Comparison of ENCODE assay signal across 12 mouse cellular contexts in genomic region chr13:98654129-98654939, GRCm38 (mm10). TPM values are rescaled to one million over a fixed set of nuclear protein-coding genes. Genes with fewer than 3 reads are reported as not detected.
A peak's percentile ranks its signal among the peaks of the same experiment; 100 is the strongest.
DNase-seq lines count a peak whose midpoint lies in the region; ATAC-seq lines count a peak whose summit lies in the region.
"Had no signal": no experiment of that assay in that cellular context is flagged by ENCODE, and none has a peak within 500 bp of the region (broad histone marks: within the 10 kb centered on the region; RNA-seq: fewer than 3 reads in every experiment).

No protein-coding gene starts in this region.

- no peak overlapping the region for H3K4me3 ChIP-seq in hindbrain, embryonic 10.5 days
- H3K4me3 ChIP-seq in hindbrain, embryonic 14.5 days (replicated peaks; ENCODE audit: low read length), result no peak overlapping the region
- H3K4me3 ChIP-seq in neural tube, embryonic 15.5 days (replicated peaks), result no peak overlapping the region
- H3K4me3 ChIP-seq in limb, embryonic 15.5 days, result no peak overlapping the region

- ATAC-seq in hindbrain, embryonic 14.5 days (ENCODE audit: low FRiP score), result no peak
- no peak for ATAC-seq in neural tube, embryonic 15.5 days (ENCODE audit: low FRiP score)
- peak; percentile 75 for ATAC-seq in limb, embryonic 15.5 days (ENCODE audit: insufficient number of reproducible peaks, low FRiP score, low TSS enrichment, low read depth)
- ATAC-seq in erythroblast, adult 5-6 weeks (replicated peaks; ENCODE audit: low FRiP score, poor library complexity, severe bottlenecking), result no peak

- H3K4me2 ChIP-seq in hindbrain, embryonic 14.5 days (replicated peaks), result no peak overlapping the region
- no peak overlapping the region for H3K4me2 ChIP-seq in neural tube, embryonic 15.5 days
- no peak overlapping the region for H3K4me2 ChIP-seq in limb, embryonic 15.5 days

- no peaks in the 10 kb centered on the region for H3K9me3 ChIP-seq in hindbrain, embryonic 10.5 days
- no peaks in the 10 kb centered on the region for H3K9me3 ChIP-seq in hindbrain, embryonic 14.5 days (ENCODE audit: control insufficient read depth, low read length)
- H3K9me3 ChIP-seq in neural tube, embryonic 15.5 days (replicated peaks), result no peaks in the 10 kb centered on the region
- no peaks in the 10 kb centered on the region for H3K9me3 ChIP-seq in limb, embryonic 15.5 days

- 0 out of 2 replicates have a peak overlapping the region, but pooled peaks have one; percentile 40 for H3K27ac ChIP-seq in hindbrain, embryonic 10.5 days
- no peak overlapping the region for H3K27ac ChIP-seq in hindbrain, embryonic 14.5 days
- H3K27ac ChIP-seq in neural tube, embryonic 15.5 days (replicated peaks), result no peak overlapping the region
- H3K27ac ChIP-seq in limb, embryonic 15.5 days, result 0 out of 2 replicates have a peak overlapping the region, but pooled peaks have one; percentile 6

- no peaks in the 10 kb centered on the region for H3K27me3 ChIP-seq in hindbrain, embryonic 10.5 days (ENCODE audit: insufficient read depth, poor library complexity, severe bottlenecking)
- no peaks in the 10 kb centered on the region for H3K27me3 ChIP-seq in hindbrain, embryonic 14.5 days (ENCODE audit: control insufficient read depth, insufficient read depth, low read length)
- no peaks in the 10 kb centered on the region for H3K27me3 ChIP-seq in neural tube, embryonic 15.5 days (replicated peaks)
- no peaks in the 10 kb centered on the region for H3K27me3 ChIP-seq in limb, embryonic 15.5 days

- H3K9ac ChIP-seq in hindbrain, embryonic 14.5 days, result no peak overlapping the region
- H3K9ac ChIP-seq in neural tube, embryonic 15.5 days (replicated peaks), result no peak overlapping the region
- no peak overlapping the region for H3K9ac ChIP-seq in limb, embryonic 15.5 days

- WGBS in hindbrain, embryonic 10.5 days, result 76% methylated on average over 10 of the region's 10 CpGs
- 70% methylated on average over 10 of the region's 10 CpGs for WGBS in hindbrain, embryonic 14.5 days
- WGBS in neural tube, embryonic 15.5 days, result 80% methylated on average over 10 of the region's 10 CpGs
- 58% methylated on average over 10 of the region's 10 CpGs for WGBS in limb, embryonic 15.5 days

- no peaks in the 10 kb centered on the region for H3K36me3 ChIP-seq in hindbrain, embryonic 10.5 days
- no peaks in the 10 kb centered on the region for H3K36me3 ChIP-seq in hindbrain, embryonic 14.5 days (replicated peaks; ENCODE audit: control insufficient read depth, insufficient read depth)
- H3K36me3 ChIP-seq in neural tube, embryonic 15.5 days, result no peaks in the 10 kb centered on the region
- H3K36me3 ChIP-seq in limb, embryonic 15.5 days, result no peaks in the 10 kb centered on the region

- peaks cover 26% of the 10 kb centered on the region for H3K4me1 ChIP-seq in hindbrain, embryonic 10.5 days (replicated peaks)
- peaks cover 6% of the 10 kb centered on the region; the same call in 1 of the 2 replicates for H3K4me1 ChIP-seq in hindbrain, embryonic 14.5 days (replicated peaks; ENCODE audit: control insufficient read depth, insufficient read depth, low read length)
- H3K4me1 ChIP-seq in neural tube, embryonic 15.5 days, result no peaks in the 10 kb centered on the region
- peaks cover 23% of the 10 kb centered on the region for H3K4me1 ChIP-seq in limb, embryonic 15.5 days

- DNase-seq in hindbrain, embryonic 10.5 days (ENCODE audit: low spot score), result peak; percentile 25
- no peak for DNase-seq in hindbrain, embryonic 14.5 days (ENCODE audit: low spot score)
- DNase-seq in neural tube, embryonic 10.5 days (ENCODE audit: extremely low spot score, low spot score), result peak; percentile 25
- DNase-seq in spleen, postnatal 10 days (ENCODE audit: low spot score in 2 of 2), result no peak
- no peak for DNase-seq in adrenal gland, postnatal 4 days (ENCODE audit: low spot score in 2 of 2)
- DNase-seq: adrenal gland, postnatal 14 days; spleen, adult 18-20 months had no signal

RNA-seq across cellular contexts. Expression of gene Tmem174, which starts 17.1 kb away (rescaled TPM):
- not detected in 2 replicates for polyA plus RNA-seq in hindbrain, embryonic 10.5 days (2016; fragmentation: Nextera tagmentation; extraction: Ambion mirVana)
- not detected in 2 replicates for polyA plus RNA-seq in hindbrain, embryonic 14.5 days (2014; fragmentation: Nextera tagmentation; extraction: Ambion mirVana)
- not detected in 2 replicates for polyA plus RNA-seq in neural tube, embryonic 15.5 days (2015; fragmentation: Nextera tagmentation; extraction: Ambion mirVana)
- not detected in 2 replicates for polyA plus RNA-seq in limb, embryonic 15.5 days (2015; fragmentation: Nextera tagmentation; extraction: Ambion mirVana)
- total RNA-seq in adrenal gland, postnatal 4 days (2021), result 10 to 100 TPM in 1 of 2 experiments, under 1 TPM in 1; 0.34 to 13.4 TPM
- not detected in 2 replicates for total RNA-seq in erythroblast, adult 5-6 weeks (2015; ENCODE audit: low replicate concordance)
- total RNA-seq in erythroblast, adult 5-6 weeks (2017; ENCODE audit: low replicate concordance), result not detected in 2 replicates
- total RNA-seq: adrenal gland, postnatal 14 days; megakaryocyte-erythroid progenitor cell, adult 5-6 weeks had no signal
- polyA plus RNA-seq: embryonic facial prominence, embryonic 11.5 days had no signal

RNA-seq across cellular contexts. Expression of gene Tmem171, which starts 40.3 kb away (rescaled TPM):
- polyA plus RNA-seq in hindbrain, embryonic 10.5 days (2016; fragmentation: Nextera tagmentation; extraction: Ambion mirVana), result not detected in 2 replicates
- not detected in 2 replicates for polyA plus RNA-seq in hindbrain, embryonic 14.5 days (2014; fragmentation: Nextera tagmentation; extraction: Ambion mirVana)
- 2.3 TPM in 1 of 2 replicates, not detected in the other for polyA plus RNA-seq in neural tube, embryonic 15.5 days (2015; fragmentation: Nextera tagmentation; extraction: Ambion mirVana)
- polyA plus RNA-seq in limb, embryonic 15.5 days (2015; fragmentation: Nextera tagmentation; extraction: Ambion mirVana), result 0.17 TPM in 1 of 2 replicates, not detected in the other
- total RNA-seq in adrenal gland, postnatal 4 days (2021), result 1 to 10 TPM in 1 of 2 experiments, under 1 TPM in 1; 0.54 to 2.5 TPM
- not detected in 2 replicates for total RNA-seq in erythroblast, adult 5-6 weeks (2015; ENCODE audit: low replicate concordance)
- total RNA-seq in erythroblast, adult 5-6 weeks (2017; ENCODE audit: low replicate concordance), result 0.98 TPM in 1 of 2 replicates, not detected in the other
- total RNA-seq: megakaryocyte-erythroid progenitor cell, adult 5-6 weeks had no signal
- polyA plus RNA-seq: embryonic facial prominence, embryonic 11.5 days had no signal

Comparison
In these comparisons a context has a peak if more than half of its experiments do, and no peak if none do; other contexts are left out.
1. DNase-seq: peak in hindbrain, embryonic 10.5 days (single experiment) and neural tube, embryonic 10.5 days (single experiment); none in hindbrain, embryonic 14.5 days (single experiment), spleen, postnatal 10 days (0 of 2) and adrenal gland, postnatal 4 days (0 of 2).
2. H3K27ac ChIP-seq: peak in hindbrain, embryonic 10.5 days (single experiment) and limb, embryonic 15.5 days (single experiment); none in hindbrain, embryonic 14.5 days (single experiment) and neural tube, embryonic 15.5 days (single experiment).